ENCODE assay signal across 16 mouse cellular contexts in genomic region chr10:77212354-77213120, GRCm38 (mm10). TPM values are rescaled to one million over a fixed set of nuclear protein-coding genes. Genes with fewer than 3 reads are reported as not detected.
DNase-seq lines count a peak whose midpoint lies in the region; ATAC-seq and TF ChIP-seq lines count a peak whose summit lies in the region.
"Had no signal": no experiment of that assay in that cellular context is flagged by ENCODE, and none has a peak within 500 bp of the region (broad histone marks: within the 10 kb centered on the region; RNA-seq: fewer than 3 reads in every experiment).

No protein-coding gene starts in this region.

- H3K4me2 ChIP-seq in liver, embryonic 12.5 days: peak overlapping the region; percentile 65
- H3K4me2 ChIP-seq: limb, embryonic 12.5 days had no signal

- no peaks in the 10 kb centered on the region for H3K27me3 ChIP-seq in heart, embryonic 10.5 days (ENCODE audit: insufficient read depth, poor library complexity, severe bottlenecking)
- no peaks in the 10 kb centered on the region for H3K27me3 ChIP-seq in liver, embryonic 12.5 days (replicated peaks)
- no peaks in the 10 kb centered on the region for H3K27me3 ChIP-seq in MEL (ENCODE audit: control insufficient read depth in 1 of 2, insufficient read depth in 2 of 2, low read length in 2 of 2)
- H3K27me3 ChIP-seq: limb, embryonic 12.5 days had no signal

- TF ChIP-seq CTCF in MEL (IDR thresholded peaks at IDR 0.05 in 2 of 3, conservative IDR thresholded peaks at IDR 0.05 in 1 of 3; ENCODE audit: control insufficient read depth in 1 of 3, insufficient read depth in 1 of 3, low read depth in 2 of 3, low read length in 3 of 3, poor library complexity in 1 of 3, severe bottlenecking in 1 of 3): no peak

- no peak for ATAC-seq in liver, embryonic 12.5 days

- DNase-seq in heart, embryonic 10.5 days (ENCODE audit: low spot score): no peak
- DNase-seq in heart, adult 9 months (ENCODE audit: low spot score in 2 of 2): no peak
- DNase-seq in liver (no peak), MEL (ENCODE audit: low read depth, low spot score) (no peak)
- DNase-seq in kidney, postnatal 36 days: peak; percentile 43 to 53
- DNase-seq in left cerebral cortex, adult 8-10 months (ENCODE audit: low spot score in 2 of 2): no peak
- DNase-seq in right cerebral cortex, adult 18-20 months: no peak
- DNase-seq: adrenal gland, postnatal 25 days; B cell, adult 2 months; cerebellum, postnatal 14 days; heart, adult 11 months; heart, postnatal 14 days; layer of hippocampus, postnatal 36 days; spleen, adult 18-20 months had no signal

- H3K27ac ChIP-seq in heart, embryonic 10.5 days: peak overlapping the region; percentile 73
- peak overlapping the region; percentile 97 for H3K27ac ChIP-seq in liver, embryonic 12.5 days
- peak overlapping the region; percentile 84 for H3K27ac ChIP-seq in MEL (ENCODE audit: control insufficient read depth, low read depth, low read length)
- H3K27ac ChIP-seq: limb, embryonic 12.5 days had no signal

- peak overlapping the region; percentile 65 for H3K9ac ChIP-seq in liver, embryonic 12.5 days
- H3K9ac ChIP-seq in MEL (ENCODE audit: control insufficient read depth, low read depth, low read length, poor library complexity, severe bottlenecking): peak overlapping the region; percentile 59
- H3K9ac ChIP-seq: limb, embryonic 12.5 days had no signal

- H3K79me2 ChIP-seq in MEL (ENCODE audit: control insufficient read depth, insufficient read depth, low read length, poor library complexity): no peaks in the 10 kb centered on the region

- H3K9me3 ChIP-seq in heart, embryonic 10.5 days: no peaks in the 10 kb centered on the region
- no peaks in the 10 kb centered on the region for H3K9me3 ChIP-seq in liver, embryonic 12.5 days (replicated peaks)
- no peaks in the 10 kb centered on the region for H3K9me3 ChIP-seq in MEL (replicated peaks; ENCODE audit: insufficient read depth, low read length)
- H3K9me3 ChIP-seq: limb, embryonic 12.5 days had no signal

- no peaks in the 10 kb centered on the region for H3K36me3 ChIP-seq in heart, embryonic 10.5 days
- H3K36me3 ChIP-seq in liver, embryonic 12.5 days: no peaks in the 10 kb centered on the region
- H3K36me3 ChIP-seq in MEL (ENCODE audit: control insufficient read depth in 1 of 2, insufficient read depth in 2 of 2, low read length in 2 of 2): peaks cover 0 to 31% of the 10 kb centered on the region in 2 experiments; a peak in 2 of 4 replicates
- H3K36me3 ChIP-seq: limb, embryonic 12.5 days had no signal

- no peak for TF ChIP-seq RAD21 in MEL (IDR thresholded peaks at IDR 0.05; ENCODE audit: low read depth, low read length)

- no peak; a peak in 1 of 4 replicates for TF ChIP-seq POLR2A in MEL (IDR thresholded peaks at IDR 0.05; ENCODE audit: control insufficient read depth in 1 of 2, insufficient read depth in 1 of 2, low read depth in 1 of 2, low read length in 2 of 2, poor library complexity in 1 of 2)

- no peak overlapping the region for H3K4me3 ChIP-seq in heart, embryonic 10.5 days
- H3K4me3 ChIP-seq in liver, embryonic 12.5 days: peak overlapping the region; percentile 33; the same call in 1 of the 2 replicates
- peak overlapping the region in 1 of 2 experiments; percentile 36; a peak in 3 of 4 replicates for H3K4me3 ChIP-seq in MEL (ENCODE audit: control insufficient read depth in 1 of 2, insufficient read depth in 1 of 2, low read depth in 2 of 2, low read length in 2 of 2)
- H3K4me3 ChIP-seq: limb, embryonic 12.5 days had no signal

- no peak for TF ChIP-seq EP300 in MEL (IDR thresholded peaks at IDR 0.05; ENCODE audit: low read depth in 1 of 2, low read length in 2 of 2)

- peaks cover 84% of the 10 kb centered on the region for H3K4me1 ChIP-seq in heart, embryonic 10.5 days
- peaks cover 87% of the 10 kb centered on the region for H3K4me1 ChIP-seq in liver, embryonic 12.5 days
- H3K4me1 ChIP-seq in MEL (ENCODE audit: control insufficient read depth in 1 of 2, insufficient read depth in 2 of 2, low read length in 2 of 2): peaks cover 0 to 53% of the 10 kb centered on the region in 2 experiments; a peak in 3 of 4 replicates

- 74% methylated on average over 6 of the region's 6 CpGs for WGBS in heart, embryonic 10.5 days
- WGBS in liver, embryonic 12.5 days (ENCODE audit: insufficient replicate concordance): 86% methylated on average over 6 of the region's 6 CpGs

TF ChIP-seq in MEL, 35 proteins besides CTCF, POLR2A, EP300 and RAD21:
- no peak for TF ChIP-seq TCF12 (IDR thresholded peaks at IDR 0.05; ENCODE audit: low read depth, low read length)
- TF ChIP-seq USF1 (IDR thresholded peaks at IDR 0.05; ENCODE audit: low read depth, low read length): no peak
- TF ChIP-seq ELF1 (IDR thresholded peaks at IDR 0.05; ENCODE audit: low read depth, low read length): no peak
- TF ChIP-seq E2F4 (IDR thresholded peaks at IDR 0.05; ENCODE audit: borderline replicate concordance, low read depth, low read length): no peak
- no peak for TF ChIP-seq KAT2A (conservative IDR thresholded peaks at IDR 0.05; ENCODE audit: low read depth, low read length)
- no peak for TF ChIP-seq MYB (IDR thresholded peaks at IDR 0.05; ENCODE audit: low read depth, low read length)
- TF ChIP-seq UBTF (IDR thresholded peaks at IDR 0.05; ENCODE audit: borderline replicate concordance, insufficient read depth, low read depth, low read length): no peak
- no peak for TF ChIP-seq RCOR1 (IDR thresholded peaks at IDR 0.05; ENCODE audit: low read depth, low read length)
TF ChIP-seq in MEL: peak in this region for 0.

RNA-seq across cellular contexts. Expression of gene Col18a1, which starts 46.2 kb away (rescaled TPM):
- polyA plus RNA-seq in heart, embryonic 10.5 days (2016; fragmentation: Nextera tagmentation; extraction: Ambion mirVana): 232 and 318 TPM in 2 replicates
- 38.3 and 42.4 TPM in 2 replicates for polyA plus RNA-seq in liver, embryonic 12.5 days (2016; fragmentation: Nextera tagmentation; extraction: Ambion mirVana)
- total RNA-seq in MEL (2012; rRNA removed): 0.33 and 0.46 TPM in 2 replicates
- 1 to 10 TPM in 1 of 2 experiments, not detected in 1; 1.3 TPM for polyA plus RNA-seq in MEL (2012; ENCODE audit: insufficient read depth in 1 of 2, insufficient read length in 2 of 2, low read depth in 1 of 2, low replicate concordance in 2 of 2, missing spikeins in 1 of 2)
- total RNA-seq in left cerebral cortex, adult 8-10 months (2022): 1 to 10 TPM; 4.1 to 4.6 (median 4.1) TPM

RNA-seq across cellular contexts. Expression of gene Pofut2, which starts 46.5 kb away (rescaled TPM):
- polyA plus RNA-seq in heart, embryonic 10.5 days (2016; fragmentation: Nextera tagmentation; extraction: Ambion mirVana): 119 and 137 TPM in 2 replicates
- polyA plus RNA-seq in liver, embryonic 12.5 days (2016; fragmentation: Nextera tagmentation; extraction: Ambion mirVana): 40.7 and 43.2 TPM in 2 replicates
- total RNA-seq in MEL (2012; rRNA removed): 13.5 and 20.3 TPM in 2 replicates
- 10 to 100 TPM in 1 of 2 experiments, not detected in 1; 24.5 TPM for polyA plus RNA-seq in MEL (2012; ENCODE audit: insufficient read depth in 1 of 2, insufficient read length in 2 of 2, low read depth in 1 of 2, low replicate concordance in 2 of 2, missing spikeins in 1 of 2)
- total RNA-seq in left cerebral cortex, adult 8-10 months (2022): 10 to 100 TPM; 27.8 to 34.4 (median 30.4) TPM

Comparison
In these comparisons a context has a peak if more than half of its experiments do, and no peak if none do; other contexts are left out.
1. DNase-seq: peak in kidney, postnatal 36 days (2 of 2); none in heart, embryonic 10.5 days (single experiment), heart, adult 9 months (0 of 2), liver (single experiment), MEL (single experiment), left cerebral cortex, adult 8-10 months (0 of 2) and right cerebral cortex, adult 18-20 months (single experiment).
2. RNA of gene Col18a1, which starts 46.2 kb away (polyA plus RNA-seq): 232 to 318 TPM in heart, embryonic 10.5 days and 38.3 to 42.4 TPM in liver, embryonic 12.5 days; 1.3 TPM in MEL; every median in the first group is over 10 times any median in the second.
3. Peak in every context shown above with its lines, with median percentiles within 50 percentile points of each other: H3K27ac ChIP-seq.